Mouse (Mus musculus): ENCODE results near the gene Ctsc. TPM values are rescaled to one million over a fixed set of nuclear protein-coding genes. Genes with fewer than 3 reads are reported as not detected.
A peak's percentile ranks its signal among the peaks of the same experiment; 100 is the strongest.

The Ctsc gene
- polyA plus RNA-seq, 1 experiment from 2014 or later, result 24.2 TPM

DNA sequence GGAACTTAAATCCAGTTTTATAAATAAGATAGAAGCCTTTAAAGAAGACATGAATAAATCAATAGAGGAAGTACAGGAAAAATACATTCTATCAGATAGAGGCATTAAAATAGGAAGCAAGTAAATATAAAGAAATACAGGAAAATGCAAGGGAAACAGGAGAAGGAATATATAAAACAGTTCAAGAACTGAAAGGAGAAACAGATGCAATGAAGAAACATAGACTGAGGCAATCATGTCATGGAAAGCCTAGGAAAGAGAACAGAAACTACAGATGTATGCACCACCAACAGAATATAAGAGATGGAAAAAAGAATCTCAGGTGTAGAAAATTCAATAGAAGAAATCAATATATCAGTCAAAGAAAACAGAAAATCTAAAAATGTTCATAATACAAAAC lies 25.8 kb upstream of the Ctsc start:
- no peak overlapping the region for H3K9ac ChIP-seq (replicated peaks; ENCODE audit: low read length)
- H3K9me3 ChIP-seq (replicated peaks; ENCODE audit: control insufficient read depth, low read length), result no peaks in the 10 kb centered on the region
- no peak overlapping the region for H3K27ac ChIP-seq (replicated peaks; ENCODE audit: low read depth, low read length)

GRCm38 (mm10) chr7:88254884-88255283 lies 23.0 kb upstream of the Ctsc start:
- no peaks in the 10 kb centered on the region for H3K9me3 ChIP-seq (replicated peaks; ENCODE audit: control insufficient read depth, low read length)
- H3K4me1 ChIP-seq (ENCODE audit: control insufficient read depth, insufficient read depth, low read length), result no peaks in the 10 kb centered on the region
- no peak for DNase-seq (ENCODE audit: low spot score)
- no peak overlapping the region for H3K9ac ChIP-seq (replicated peaks; ENCODE audit: low read length)
- no peak overlapping the region for H3K4me2 ChIP-seq (ENCODE audit: low read depth, low read length)
- ATAC-seq (replicated peaks; ENCODE audit: insufficient number of reproducible peaks, low FRiP score, low TSS enrichment, low read depth), result no peak
- H3K36me3 ChIP-seq (replicated peaks; ENCODE audit: control insufficient read depth, insufficient read depth, low read depth, low read length), result no peaks in the 10 kb centered on the region
- H3K27me3 ChIP-seq (ENCODE audit: control insufficient read depth, insufficient read depth, low read length), result no peaks in the 10 kb centered on the region
- no peak overlapping the region for H3K4me3 ChIP-seq (ENCODE audit: low read depth, low read length)
- H3K27ac ChIP-seq (replicated peaks; ENCODE audit: low read depth, low read length), result no peak overlapping the region

More for the DNA sequence above, 25.8 kb upstream of the Ctsc start:
- no peaks in the 10 kb centered on the region for H3K27me3 ChIP-seq (ENCODE audit: control insufficient read depth, insufficient read depth, low read length)
- no peak overlapping the region for H3K4me3 ChIP-seq (ENCODE audit: low read depth, low read length)
- ATAC-seq (replicated peaks; ENCODE audit: insufficient number of reproducible peaks, low FRiP score, low TSS enrichment, low read depth) (no peak), DNase-seq (ENCODE audit: low spot score) (no peak)
- H3K36me3 ChIP-seq (replicated peaks; ENCODE audit: control insufficient read depth, insufficient read depth, low read depth, low read length), result no peaks in the 10 kb centered on the region
- no peak overlapping the region for H3K4me2 ChIP-seq (ENCODE audit: low read depth, low read length)
- H3K4me1 ChIP-seq (ENCODE audit: control insufficient read depth, insufficient read depth, low read length), result no peaks in the 10 kb centered on the region

GRCm38 (mm10) chr7:88259155-88259925 lies 18.5 kb upstream of the Ctsc start:
- Histone ChIP-seq H3K4me1 (ENCODE audit: control insufficient read depth, insufficient read depth, low read length) (no peaks in the 10 kb centered on the region), H3K36me3 (replicated peaks; ENCODE audit: control insufficient read depth, insufficient read depth, low read depth, low read length) (no peaks in the 10 kb centered on the region), H3K27me3 (ENCODE audit: control insufficient read depth, insufficient read depth, low read length) (no peaks in the 10 kb centered on the region), H3K4me3 (ENCODE audit: low read depth, low read length) (no peak overlapping the region), H3K27ac (replicated peaks; ENCODE audit: low read depth, low read length) (no peak overlapping the region), H3K4me2 (ENCODE audit: low read depth, low read length) (no peak overlapping the region), H3K9ac (replicated peaks; ENCODE audit: low read length) (no peak overlapping the region), H3K9me3 (replicated peaks; ENCODE audit: control insufficient read depth, low read length) (no peaks in the 10 kb centered on the region)
- no peak for ATAC-seq (replicated peaks; ENCODE audit: insufficient number of reproducible peaks, low FRiP score, low TSS enrichment, low read depth)
- WGBS, result 76% methylated on average over 7 of the region's 7 CpGs
- DNase-seq (ENCODE audit: low spot score), result no peak

GRCm38 (mm10) chr7:88261799-88262198 lies 16.1 kb upstream of the Ctsc start:
- Histone ChIP-seq H3K9me3 (replicated peaks; ENCODE audit: control insufficient read depth, low read length) (no peaks in the 10 kb centered on the region), H3K9ac (replicated peaks; ENCODE audit: low read length) (no peak overlapping the region), H3K4me3 (ENCODE audit: low read depth, low read length) (no peak overlapping the region), H3K27me3 (ENCODE audit: control insufficient read depth, insufficient read depth, low read length) (no peaks in the 10 kb centered on the region), H3K4me2 (ENCODE audit: low read depth, low read length) (no peak overlapping the region), H3K4me1 (ENCODE audit: control insufficient read depth, insufficient read depth, low read length) (no peaks in the 10 kb centered on the region), H3K27ac (replicated peaks; ENCODE audit: low read depth, low read length) (no peak overlapping the region), H3K36me3 (replicated peaks; ENCODE audit: control insufficient read depth, insufficient read depth, low read depth, low read length) (no peaks in the 10 kb centered on the region)
- DNase-seq (ENCODE audit: low spot score) (no peak), ATAC-seq (replicated peaks; ENCODE audit: insufficient number of reproducible peaks, low FRiP score, low TSS enrichment, low read depth) (no peak)
- WGBS, result 85% methylated on average over 4 of the region's 4 CpGs

DNA sequence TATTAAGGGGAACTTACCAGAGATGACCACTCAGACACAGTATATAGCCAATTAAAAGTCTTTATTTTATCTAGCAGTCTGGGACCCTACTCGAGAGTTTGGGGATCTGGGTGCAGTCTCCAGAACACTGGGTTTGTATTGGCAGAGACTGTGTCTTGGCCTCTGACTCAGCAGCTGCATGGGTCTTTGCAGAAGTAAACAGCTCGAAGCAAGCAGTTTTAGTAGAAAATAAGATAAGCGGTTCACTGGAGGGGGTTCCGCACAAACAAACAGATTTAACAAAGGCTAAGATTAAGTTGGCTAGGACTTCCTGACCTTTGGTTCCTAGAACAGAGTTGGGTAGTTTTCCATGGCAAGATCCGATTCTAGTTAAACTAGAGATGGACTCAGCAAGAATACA lies 13.0 kb upstream of the Ctsc start:
- WGBS, result 77% methylated on average over 5 of the region's 5 CpGs
- no peak for DNase-seq (ENCODE audit: low spot score)

GRCm38 (mm10) chr7:88269913-88270312 lies 8.0 kb upstream of the Ctsc start:
- no peaks in the 10 kb centered on the region for H3K9me3 ChIP-seq (replicated peaks; ENCODE audit: control insufficient read depth, low read length)
- no peaks in the 10 kb centered on the region for H3K36me3 ChIP-seq (replicated peaks; ENCODE audit: control insufficient read depth, insufficient read depth, low read depth, low read length)
- no peak overlapping the region for H3K4me3 ChIP-seq (ENCODE audit: low read depth, low read length)
- no peak overlapping the region for H3K9ac ChIP-seq (replicated peaks; ENCODE audit: low read length)
- H3K27ac ChIP-seq (replicated peaks; ENCODE audit: low read depth, low read length), result no peak overlapping the region
- H3K27me3 ChIP-seq (ENCODE audit: control insufficient read depth, insufficient read depth, low read length), result no peaks in the 10 kb centered on the region
- 81% methylated on average over 1 of the region's 1 CpGs for WGBS
- no peak overlapping the region for H3K4me2 ChIP-seq (ENCODE audit: low read depth, low read length)
- DNase-seq (ENCODE audit: low spot score) (no peak), ATAC-seq (replicated peaks; ENCODE audit: insufficient number of reproducible peaks, low FRiP score, low TSS enrichment, low read depth) (no peak)
- no peaks in the 10 kb centered on the region for H3K4me1 ChIP-seq (ENCODE audit: control insufficient read depth, insufficient read depth, low read length)

More for the DNA sequence above, 13.0 kb upstream of the Ctsc start:
- Histone ChIP-seq H3K9me3 (replicated peaks; ENCODE audit: control insufficient read depth, low read length) (no peaks in the 10 kb centered on the region), H3K4me1 (ENCODE audit: control insufficient read depth, insufficient read depth, low read length) (no peaks in the 10 kb centered on the region), H3K36me3 (replicated peaks; ENCODE audit: control insufficient read depth, insufficient read depth, low read depth, low read length) (no peaks in the 10 kb centered on the region), H3K27ac (replicated peaks; ENCODE audit: low read depth, low read length) (no peak overlapping the region), H3K9ac (replicated peaks; ENCODE audit: low read length) (no peak overlapping the region), H3K27me3 (ENCODE audit: control insufficient read depth, insufficient read depth, low read length) (no peaks in the 10 kb centered on the region), H3K4me2 (ENCODE audit: low read depth, low read length) (no peak overlapping the region), H3K4me3 (ENCODE audit: low read depth, low read length) (no peak overlapping the region)
- ATAC-seq (replicated peaks; ENCODE audit: insufficient number of reproducible peaks, low FRiP score, low TSS enrichment, low read depth), result no peak

GRCm38 (mm10) chr7:88271531-88271930 lies 6.4 kb upstream of the Ctsc start:
- 73% methylated on average over 2 of the region's 2 CpGs for WGBS
- H3K9ac ChIP-seq (replicated peaks; ENCODE audit: low read length), result no peak overlapping the region
- H3K9me3 ChIP-seq (replicated peaks; ENCODE audit: control insufficient read depth, low read length), result no peaks in the 10 kb centered on the region
- ATAC-seq (replicated peaks; ENCODE audit: insufficient number of reproducible peaks, low FRiP score, low TSS enrichment, low read depth), result no peak
- DNase-seq (ENCODE audit: low spot score), result no peak
- H3K4me3 ChIP-seq (ENCODE audit: low read depth, low read length), result no peak overlapping the region
- no peaks in the 10 kb centered on the region for H3K4me1 ChIP-seq (ENCODE audit: control insufficient read depth, insufficient read depth, low read length)
- H3K27ac ChIP-seq (replicated peaks; ENCODE audit: low read depth, low read length), result no peak overlapping the region
- H3K4me2 ChIP-seq (ENCODE audit: low read depth, low read length), result no peak overlapping the region
- H3K27me3 ChIP-seq (ENCODE audit: control insufficient read depth, insufficient read depth, low read length), result no peaks in the 10 kb centered on the region
- no peaks in the 10 kb centered on the region for H3K36me3 ChIP-seq (replicated peaks; ENCODE audit: control insufficient read depth, insufficient read depth, low read depth, low read length)

- no peak for ATAC-seq (replicated peaks; ENCODE audit: insufficient number of reproducible peaks, low FRiP score, low TSS enrichment, low read depth)
- Histone ChIP-seq H3K27me3 (ENCODE audit: control insufficient read depth, insufficient read depth, low read length) (no peaks in the 10 kb centered on the region), H3K9ac (replicated peaks; ENCODE audit: low read length) (no peak overlapping the region), H3K27ac (replicated peaks; ENCODE audit: low read depth, low read length) (no peak overlapping the region), H3K4me2 (ENCODE audit: low read depth, low read length) (peak overlapping the region; percentile 91), H3K36me3 (replicated peaks; ENCODE audit: control insufficient read depth, insufficient read depth, low read depth, low read length) (no peaks in the 10 kb centered on the region), H3K9me3 (replicated peaks; ENCODE audit: control insufficient read depth, low read length) (no peaks in the 10 kb centered on the region), H3K4me3 (ENCODE audit: low read depth, low read length) (peak overlapping the region; percentile 44; the same call in 1 of the 2 replicates), H3K4me1 (ENCODE audit: control insufficient read depth, insufficient read depth, low read length) (no peaks in the 10 kb centered on the region)
- no peak for DNase-seq (ENCODE audit: low spot score)
- WGBS, result 36% methylated on average over 7 of the region's 7 CpGs
Measured at GRCm38 (mm10) chr7:88276914-88277765, 745 bp upstream of the Ctsc start.
